Mouse (Mus musculus) adipocyte (in vitro differentiated cells): ENCODE measurements at regions not wholly inside any gene's neighbourhood (a gene's known extent, or its start where the extent isn't known, plus 50 kb on each side); places are given as distances from the start of the nearest gene placed in this dataset.

Experiments used
- DNase-seq: peaks from one replicate; pipeline ENCODE4 v3.0.0-alpha.2; 2016; ENCODE audit warnings: low spot score

DNA sequence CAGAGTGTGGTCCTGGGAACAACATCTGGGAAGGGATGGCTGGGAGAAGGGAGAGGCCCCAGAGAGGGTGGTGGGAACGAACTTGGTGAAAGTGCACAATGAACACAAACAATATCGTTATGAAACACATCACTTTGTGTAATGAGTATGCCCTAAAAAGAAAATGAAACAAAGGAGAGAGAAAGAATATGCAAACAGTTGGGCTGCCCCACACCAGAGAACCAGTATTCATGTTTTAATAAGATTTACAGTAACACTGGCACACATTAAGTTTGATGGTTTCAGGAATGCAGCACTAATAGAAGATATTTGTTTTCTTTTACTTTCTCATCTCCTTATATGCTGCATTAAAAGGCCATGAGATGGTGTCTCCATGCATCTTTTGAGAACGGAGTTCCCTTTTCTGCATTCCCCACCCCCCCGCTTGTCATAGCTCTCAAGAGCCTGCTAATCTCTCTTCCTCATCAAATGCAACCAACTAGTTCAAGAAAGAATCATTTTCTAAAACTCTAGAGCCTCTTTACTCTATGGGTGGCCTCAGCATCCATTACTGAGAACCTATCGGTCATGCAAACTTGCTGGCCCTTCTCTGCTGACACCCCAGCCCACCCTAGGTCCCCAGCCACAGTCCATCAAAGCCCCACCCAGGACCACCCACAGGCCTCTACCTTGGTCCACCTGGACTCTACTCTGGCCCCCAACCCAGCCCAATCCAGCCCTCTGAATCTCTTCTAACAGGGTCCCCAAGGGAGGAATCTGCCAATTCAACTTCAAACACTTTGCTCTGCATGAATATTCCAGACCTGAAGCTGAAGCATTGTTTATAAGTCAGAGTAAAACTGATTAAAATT lies 379.0 kb upstream of the Nrp1 start:
- peak; percentile 11 for DNase-seq

- DNase-seq, result no peak
These were observed 376.2 kb upstream of the Nrp1 start for GRCm38 (mm10) chr8:127982165-127982564.

GRCm38 (mm10) chr8:127985616-127986015 lies 372.8 kb upstream of the Nrp1 start:
- DNase-seq, result no peak

DNA sequence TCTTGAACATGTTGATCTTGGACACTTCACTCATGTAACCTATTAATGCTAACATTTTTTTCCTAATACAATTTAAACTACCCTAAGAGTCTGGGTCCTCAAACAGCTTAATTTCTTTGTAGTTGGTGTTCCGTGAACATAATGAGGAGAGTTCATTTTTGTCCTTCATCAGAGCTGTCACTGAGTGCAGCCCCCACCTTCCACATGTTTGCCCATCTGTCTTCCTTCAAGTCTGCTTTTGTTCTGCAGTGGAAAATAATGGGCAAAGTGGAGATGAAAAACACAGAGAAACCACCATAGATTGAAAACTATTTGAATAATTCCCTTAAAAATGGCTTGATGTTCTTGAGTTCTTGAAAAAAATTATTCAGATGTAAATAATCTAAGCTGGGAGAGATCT lies 369.5 kb upstream of the Nrp1 start:
- no peak for DNase-seq

DNA sequence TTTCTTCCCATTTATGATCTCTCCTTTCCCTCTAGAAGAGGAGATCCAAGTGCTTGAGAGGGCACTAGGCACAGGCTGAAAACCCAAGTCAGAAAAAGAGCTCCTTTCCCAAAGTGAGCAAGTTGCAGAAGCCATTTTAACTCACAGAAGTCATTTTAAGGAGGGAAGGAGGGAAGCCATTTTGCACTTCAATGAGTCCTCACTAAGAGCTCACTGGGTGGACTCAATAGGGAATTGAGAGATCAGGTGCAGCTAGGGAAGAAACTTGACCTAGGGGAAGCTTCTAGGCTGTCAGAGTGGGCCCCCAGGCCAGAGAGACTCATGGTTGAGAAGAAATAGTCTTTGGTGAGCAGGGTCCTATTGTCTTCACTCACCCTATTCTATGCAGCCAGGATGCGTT lies 363.5 kb upstream of the Nrp1 start:
- no peak for DNase-seq

DNA sequence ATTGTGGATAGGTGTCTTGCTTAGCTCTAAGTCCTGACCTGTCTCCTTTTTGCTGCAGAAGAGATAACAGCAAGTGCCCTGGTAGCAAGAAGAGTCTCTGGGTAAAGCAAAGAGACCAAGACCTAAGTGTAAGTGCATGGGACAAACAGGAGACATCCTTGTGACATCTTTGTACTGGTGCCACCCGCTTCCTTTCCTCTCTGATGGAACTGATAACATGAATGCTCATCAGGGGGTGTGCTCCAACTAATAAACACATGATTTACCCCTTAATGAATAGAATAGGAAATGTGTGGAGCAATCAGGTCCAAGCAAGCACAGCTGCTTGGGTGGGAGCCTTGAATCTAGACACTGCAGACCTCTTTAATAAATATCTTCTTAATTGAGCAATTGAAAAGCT lies 362.9 kb upstream of the Nrp1 start:
- DNase-seq, result no peak

GRCm38 (mm10) chr8:128002386-128002785 lies 356.0 kb upstream of the Nrp1 start:
- DNase-seq, result no peak

- no peak for DNase-seq
These were observed 355.6 kb upstream of the Nrp1 start for GRCm38 (mm10) chr8:128002806-128003205.

GRCm38 (mm10) chr8:128003385-128003784 lies 355.0 kb upstream of the Nrp1 start:
- no peak for DNase-seq

DNA sequence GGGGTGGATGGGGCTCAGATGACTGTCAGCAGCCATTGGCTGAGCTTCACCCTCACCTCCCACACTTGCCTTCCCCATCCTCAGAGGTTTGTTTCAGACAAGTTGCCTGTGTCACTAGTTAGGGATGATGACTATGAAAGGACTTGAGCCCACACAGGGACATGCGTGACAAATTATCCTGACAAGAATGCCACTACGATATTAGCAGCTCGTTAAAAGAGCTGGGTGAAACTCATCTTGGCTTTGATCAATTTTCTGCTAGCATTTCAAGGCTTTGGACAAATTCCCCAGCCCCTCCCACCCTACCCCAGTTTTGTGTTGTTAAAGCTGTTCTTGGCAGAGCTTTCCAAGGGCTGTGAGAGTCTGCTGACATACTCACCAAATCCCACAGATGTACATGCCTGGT lies 354.5 kb upstream of the Nrp1 start:
- DNase-seq, result no peak

- DNase-seq, result no peak
These were observed 348.9 kb upstream of the Nrp1 start for GRCm38 (mm10) chr8:128009393-128010010.

GRCm38 (mm10) chr8:128017171-128017570 lies 341.2 kb upstream of the Nrp1 start:
- no peak for DNase-seq

- no peak for DNase-seq
These were observed 334.7 kb upstream of the Nrp1 start for GRCm38 (mm10) chr8:128023661-128024060.

DNA sequence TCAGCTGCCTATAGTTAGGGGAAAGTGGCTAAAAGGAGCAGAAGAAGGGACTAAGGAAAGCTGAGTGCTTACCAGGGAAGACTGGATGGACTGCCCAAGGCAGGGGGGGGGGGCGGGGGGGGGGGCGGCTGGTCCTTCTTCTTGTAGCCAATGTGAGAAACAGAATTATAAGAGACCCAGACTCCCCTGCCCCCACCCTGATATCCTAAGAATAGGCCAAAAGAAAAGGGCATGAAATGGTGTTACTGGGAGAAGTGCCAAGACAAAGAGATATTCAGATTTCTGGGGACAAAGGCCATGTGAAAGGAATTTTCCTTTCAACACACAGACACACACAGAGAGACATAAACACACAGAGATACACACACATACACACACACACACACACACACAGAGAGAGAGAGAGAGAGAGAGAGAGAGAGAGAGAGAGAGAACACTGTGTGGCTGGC lies 333.6 kb upstream of the Nrp1 start:
- peak; percentile 84 for DNase-seq

DNA sequence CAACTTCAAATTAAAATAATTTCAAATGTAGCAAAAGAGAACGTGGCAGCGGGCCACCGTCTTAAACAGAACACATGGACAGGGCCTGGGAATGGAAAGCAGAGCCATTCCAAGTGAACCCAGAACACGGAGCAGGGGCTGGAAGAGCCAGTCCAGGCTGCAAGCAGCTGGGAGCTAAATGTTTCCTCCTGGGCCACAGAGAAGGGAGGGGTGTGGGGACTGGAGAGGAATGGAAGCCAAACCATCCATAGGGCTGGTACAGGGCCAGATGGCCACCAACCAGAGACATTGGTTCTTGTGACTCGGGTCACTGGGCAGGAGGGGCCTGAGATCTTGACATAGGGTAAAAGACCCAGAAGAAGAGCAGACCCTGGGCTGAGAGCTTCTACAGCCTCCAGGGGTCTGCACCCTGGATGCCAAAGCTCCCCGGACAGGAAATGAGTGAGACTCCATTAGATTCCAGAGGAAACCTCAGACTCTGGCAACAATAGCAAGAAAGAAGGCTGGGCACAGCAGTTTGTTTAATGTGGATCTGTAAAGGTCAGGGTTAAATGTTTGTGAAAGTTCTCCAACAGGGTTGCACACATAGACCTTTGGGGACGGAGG lies 333.1 kb upstream of the Nrp1 start:
- DNase-seq, result peak; percentile 85

DNA sequence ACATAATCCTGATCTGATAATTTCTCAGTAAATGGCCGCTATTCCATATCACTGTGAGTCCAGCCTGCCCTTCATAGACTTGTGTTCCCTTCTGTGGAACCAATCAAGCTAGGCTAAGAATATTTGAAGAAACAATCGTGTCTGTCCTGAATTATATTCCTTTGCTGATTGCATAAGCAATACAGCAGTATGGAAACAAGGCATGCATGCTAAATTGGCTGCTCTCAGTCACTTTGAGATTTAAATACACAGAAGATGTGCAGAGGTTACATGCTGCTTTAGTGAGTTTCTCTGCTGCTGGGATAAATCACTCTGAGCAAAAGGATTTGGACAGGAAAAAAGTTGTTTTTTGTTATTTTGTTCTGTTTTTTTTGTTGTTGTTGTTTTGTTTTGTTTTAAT lies 331.4 kb upstream of the Nrp1 start:
- DNase-seq, result no peak

DNA sequence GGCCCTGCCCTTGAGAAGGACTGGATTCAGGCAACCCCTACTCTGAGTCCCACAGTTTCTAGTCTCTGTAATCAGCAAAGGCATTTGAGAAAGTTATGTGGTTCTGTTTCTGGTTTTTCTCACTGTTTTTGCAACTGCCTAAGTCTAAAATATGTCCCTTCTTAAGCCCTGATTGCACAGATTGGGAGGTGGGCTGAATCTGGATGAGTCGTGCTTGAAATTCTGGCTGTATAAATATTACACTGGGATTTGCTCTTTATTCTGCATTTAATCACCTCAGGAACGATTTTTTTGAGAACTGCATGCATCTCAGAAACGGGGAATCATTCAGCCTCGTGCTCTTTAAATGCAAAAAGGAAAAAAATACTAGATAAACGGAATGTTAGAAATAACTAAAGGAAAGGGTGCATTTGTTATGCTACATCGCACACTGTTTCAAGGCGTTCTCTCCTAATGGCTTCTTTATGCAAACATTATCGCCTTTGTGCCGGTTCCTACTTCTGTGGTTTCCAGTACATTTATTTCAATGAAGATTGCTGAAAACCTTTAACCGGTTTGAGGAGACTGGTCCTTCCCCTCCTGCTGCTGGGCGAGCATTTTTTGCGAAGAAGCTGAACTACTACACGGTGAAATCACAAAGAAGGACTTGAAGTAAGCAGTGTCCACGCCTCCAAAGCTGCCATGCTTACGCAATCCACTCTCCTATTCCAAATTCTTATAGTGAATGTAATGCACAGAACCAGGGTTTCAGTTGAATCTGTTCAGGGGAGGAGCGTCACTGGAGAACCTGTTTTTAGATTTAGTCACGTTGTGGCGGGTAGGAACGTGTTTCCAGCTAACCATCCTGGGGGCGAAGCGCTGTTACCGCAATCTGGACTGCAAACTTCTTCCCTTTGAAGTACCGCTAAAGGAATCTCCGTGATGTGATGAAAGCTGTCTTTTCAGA lies 327.8 kb upstream of the Nrp1 start:
- DNase-seq, result no peak

DNA sequence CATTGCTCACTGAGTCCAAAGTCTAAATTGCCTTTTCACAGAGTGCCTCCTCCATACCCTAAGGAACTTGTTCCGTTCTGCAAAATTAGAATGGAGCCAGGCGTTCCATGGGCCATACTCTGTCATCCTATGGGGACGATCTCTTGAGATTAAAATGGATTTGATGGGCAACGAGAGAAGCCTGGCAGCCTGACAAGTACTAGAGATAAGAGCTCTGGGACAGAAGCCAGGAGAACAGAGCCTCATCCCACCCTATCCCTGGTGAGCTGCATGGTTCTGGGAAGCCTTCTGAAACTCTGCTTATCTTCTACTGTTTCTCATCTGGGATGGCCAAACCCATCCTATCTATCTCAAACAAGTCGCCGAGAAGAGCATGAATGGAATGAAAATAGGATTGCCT lies 324.3 kb upstream of the Nrp1 start:
- no peak for DNase-seq

DNA sequence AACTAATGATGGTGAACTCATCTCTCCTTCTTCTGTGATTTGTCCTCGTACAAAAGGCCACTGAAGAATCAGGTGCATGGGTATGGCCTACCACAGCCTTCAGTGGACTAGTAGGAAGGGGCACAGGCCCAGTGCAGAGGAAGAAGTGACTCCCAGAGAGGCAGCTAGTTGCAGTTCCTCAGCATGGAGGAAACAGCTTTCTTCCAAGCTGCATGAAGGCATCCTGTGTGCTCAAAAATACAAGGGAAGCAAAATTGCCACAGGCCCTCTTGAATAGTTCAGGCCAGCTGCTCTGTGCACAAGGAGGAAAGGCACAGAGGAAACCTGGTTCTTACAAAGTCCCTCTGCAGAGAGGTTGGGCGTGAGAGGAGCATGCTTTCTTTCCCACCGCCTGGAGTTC lies 322.7 kb upstream of the Nrp1 start:
- no peak for DNase-seq

DNA sequence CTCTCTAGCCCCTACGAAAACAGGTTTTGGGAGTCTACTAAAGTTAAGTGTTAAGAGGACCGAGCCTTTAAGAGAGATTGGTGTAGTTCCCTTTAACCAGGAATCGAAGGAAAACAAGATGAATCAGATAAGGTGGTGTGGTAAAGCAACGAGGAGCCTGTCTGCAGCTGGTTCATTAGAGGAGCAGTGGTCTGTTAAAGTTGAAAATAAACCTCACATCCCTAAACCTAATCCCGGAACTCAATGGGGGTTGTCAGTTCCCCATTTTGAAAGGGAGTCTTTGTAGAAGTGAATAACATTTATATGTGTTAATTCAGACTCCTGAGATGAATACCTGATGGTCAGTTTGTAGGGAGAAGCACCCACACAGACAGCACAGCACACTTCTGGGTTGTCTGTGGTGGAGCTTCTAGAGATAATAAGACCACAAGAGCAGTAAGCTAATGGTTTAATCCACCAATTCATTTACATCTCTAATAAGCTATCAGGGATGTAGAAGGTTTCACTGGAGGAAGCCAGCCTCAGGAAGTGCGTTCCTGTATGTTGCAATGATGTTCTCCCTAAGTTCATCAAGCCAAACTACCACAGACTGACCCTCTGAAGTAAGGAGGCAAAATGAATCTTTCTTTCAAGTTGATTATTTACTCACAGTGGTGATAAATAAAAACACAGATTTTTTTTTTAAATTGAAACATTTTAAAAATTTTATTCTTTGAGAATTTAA lies 318.9 kb upstream of the Nrp1 start:
- no peak for DNase-seq

- no peak for DNase-seq
These were observed 315.5 kb upstream of the Nrp1 start for GRCm38 (mm10) chr8:128042877-128043276.
